Mouse (Mus musculus): Measurements from ENCODE around the gene Pitpnc1.

DNA sequence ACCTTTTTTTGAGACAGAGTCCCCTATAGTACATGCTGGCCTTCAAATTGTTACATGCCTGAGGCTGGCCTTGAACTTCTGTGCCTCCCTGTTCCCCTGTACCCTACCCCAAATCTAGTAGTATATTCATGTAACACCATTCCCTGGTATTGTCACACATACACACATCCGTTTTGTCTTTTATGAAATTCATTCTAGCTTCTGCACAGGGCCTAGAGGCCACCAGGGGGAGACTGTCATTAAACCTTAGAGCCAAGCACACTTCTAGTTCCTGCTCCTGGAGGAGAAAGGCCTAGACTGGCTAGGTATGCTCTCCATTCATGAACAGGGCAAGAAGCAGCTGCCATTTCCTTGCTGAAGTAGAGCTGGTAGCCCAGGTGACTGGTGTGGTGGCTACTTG, 35.8 kb upstream of the Pitpnc1 start:
- TF ChIP-seq CTCF (IDR thresholded peaks at IDR 0.05; ENCODE audit: borderline replicate concordance, control insufficient read depth, extremely low read depth, insufficient read depth, low read length, poor library complexity) (no peak), POLR2A (IDR thresholded peaks at IDR 0.05; ENCODE audit: control insufficient read depth, extremely low read depth, insufficient read depth, low read length, poor library complexity) (no peak)

All from thymus, adult 2 months (tissue).